Mouse (Mus musculus) heart, postnatal 0 days (tissue): ENCODE data around the gene Jph3.

Source experiments
- CTCF ChIP-seq: IDR thresholded peaks from 2 replicates; pipeline ENCODE4 v1.5.1; 2016; ENCODE audit warnings: antibody characterized with exemption, control low read depth, low read depth
- EP300 ChIP-seq: IDR thresholded peaks from 2 replicates; pipeline ENCODE4 v1.6.1; 2016; ENCODE audit warnings: antibody characterized with exemption, low read depth

GRCm38 (mm10) chr8:121718925-121719324 lies 10.5 kb upstream of the Jph3 start:
- TF ChIP-seq CTCF = no peak
- TF ChIP-seq EP300 = no peak
